Mouse (Mus musculus) spleen, adult 2 months (tissue): ENCODE measurements around the gene Ifna7.
"Not testable (repeated sequence)": the region's sequence is repeated elsewhere in the genome, so short reads cannot be mapped to it uniquely, and the experiment has no call there.

ENCODE experiments used
- CTCF ChIP-seq: fragments of 200-500 bp; IDR thresholded peaks from 2 replicates; pipeline ENCODE4 v1.5.1; 2011; ENCODE audit warnings: mild to moderate bottlenecking, inconsistent platforms; ENCODE audit not compliant: insufficient read depth, insufficient read length, insufficient replicate concordance; ENCODE audit errors: extremely low read depth
- POLR2A ChIP-seq: fragments of 200-500 bp; IDR thresholded peaks from 2 replicates; pipeline ENCODE4 v1.6.1; 2011; ENCODE audit warnings: low read depth, low read length, inconsistent platforms

DNA sequence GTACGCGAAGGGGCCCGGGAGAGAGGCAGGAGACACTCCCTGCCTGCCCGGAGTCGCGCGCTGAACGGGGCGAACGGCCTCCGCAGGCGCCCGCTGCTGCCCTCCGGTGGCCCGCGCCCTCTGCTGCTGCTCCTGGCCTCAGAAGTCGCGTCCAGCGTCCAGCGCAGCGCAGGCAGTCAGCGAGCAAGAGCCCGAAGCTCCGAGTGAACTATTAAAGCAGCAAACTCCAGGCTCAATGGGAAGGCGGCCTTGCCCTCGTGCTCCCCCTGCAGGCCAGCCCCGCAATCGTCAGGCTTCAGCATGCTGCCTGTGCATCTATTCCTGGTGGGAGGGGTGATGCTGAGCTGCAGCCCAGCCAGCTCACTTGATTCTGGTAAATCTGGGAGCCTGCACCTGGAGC, 18.9 kb upstream of the Ifna7 start, which contains the start of gene Gm13279:
- TF ChIP-seq CTCF, POLR2A: not testable (repeated sequence)
